Mouse (Mus musculus) spleen, adult 2 months (tissue): ENCODE measurements around the gene Isca1.

Experiments used
- CTCF ChIP-seq: fragments of 200-500 bp; IDR thresholded peaks from 2 replicates; pipeline ENCODE4 v1.5.1; 2011; ENCODE audit warnings: mild to moderate bottlenecking, inconsistent platforms; ENCODE audit not compliant: insufficient read depth, insufficient read length, insufficient replicate concordance; ENCODE audit errors: extremely low read depth
- POLR2A ChIP-seq: fragments of 200-500 bp; IDR thresholded peaks from 2 replicates; pipeline ENCODE4 v1.6.1; 2011; ENCODE audit warnings: low read depth, low read length, inconsistent platforms

DNA sequence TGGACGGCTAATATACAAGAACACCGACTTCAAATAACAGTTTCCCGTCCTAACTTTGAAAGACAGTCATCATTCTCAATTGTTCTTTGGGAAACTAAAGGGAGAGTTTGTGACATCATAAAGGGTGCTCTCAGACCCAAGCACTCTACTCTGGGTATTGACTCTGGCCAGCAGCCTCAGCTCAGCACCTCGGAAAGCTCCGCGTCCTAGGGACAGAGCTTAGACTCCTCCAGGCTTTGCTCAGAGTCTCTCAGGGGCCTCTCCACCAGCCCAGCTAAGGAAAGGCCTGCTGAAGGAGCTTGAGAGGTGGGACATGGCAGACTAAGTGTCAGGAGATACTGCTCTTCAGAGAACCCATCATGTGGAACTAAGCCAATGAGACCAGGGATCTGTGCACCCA lies 23.4 kb downstream of the Isca1 start:
- TF ChIP-seq POLR2A (no peak), CTCF (no peak)
